Mouse (Mus musculus): ENCODE results near the gene Telo2. TPM values are rescaled to one million over a fixed set of nuclear protein-coding genes. Genes with fewer than 3 reads are reported as not detected.

The Telo2 gene
- polyA plus RNA-seq (2015; fragmentation: Illumina TruSeq; extraction: RNeasy Lipid Tissue Mini Kit (QIAGEN cat#74804); ENCODE audit: insufficient read depth, low replicate concordance), result 20.8 TPM

GRCm38 (mm10) chr17:25115664-25116432, at the start of gene Telo2:
Gene Telo2, minus strand, starts transcription at chr17:25115967.

GRCm38 (mm10) chr17:25162161-25162560, 46.4 kb upstream of the Telo2 start, which contains the start of gene Ccdc154:
Gene Ccdc154, plus strand, starts transcription at chr17:25162461.

GRCm38 (mm10) chr17:25133275-25133698, 17.5 kb upstream of the Telo2 start, which contains the start of gene Clcn7:
Gene Clcn7, plus strand, starts transcription at chr17:25133391.

GRCm38 (mm10) chr17:25120406-25120805, 4.6 kb upstream of the Telo2 start, which contains the start of gene Ptx4:
Gene Ptx4, plus strand, starts transcription at chr17:25120760.

GRCm38 (mm10) chr17:25083444-25083931, 32.3 kb downstream of the Telo2 start, which contains the start of gene Tmem204:
Gene Tmem204, minus strand, starts transcription at chr17:25083591.

Other genes starting within 250 kb of the Telo2 start
- 0.36 TPM for gene Igfals, start 250.0 kb downstream of the Telo2 start, polyA plus RNA-seq (2015; fragmentation: Illumina TruSeq; extraction: RNeasy Lipid Tissue Mini Kit (QIAGEN cat#74804); ENCODE audit: insufficient read depth, low replicate concordance)
- 30.4 TPM for gene Nubp2, start 229.6 kb downstream of the Telo2 start, polyA plus RNA-seq (2015; fragmentation: Illumina TruSeq; extraction: RNeasy Lipid Tissue Mini Kit (QIAGEN cat#74804); ENCODE audit: insufficient read depth, low replicate concordance)
- 12.0 TPM for gene Spsb3, start 229.3 kb downstream of the Telo2 start, polyA plus RNA-seq (2015; fragmentation: Illumina TruSeq; extraction: RNeasy Lipid Tissue Mini Kit (QIAGEN cat#74804); ENCODE audit: insufficient read depth, low replicate concordance)
- 12.4 TPM for gene Eme2, start 220.9 kb downstream of the Telo2 start, polyA plus RNA-seq (2015; fragmentation: Illumina TruSeq; extraction: RNeasy Lipid Tissue Mini Kit (QIAGEN cat#74804); ENCODE audit: insufficient read depth, low replicate concordance)
- gene Mrps34, start 220.9 kb downstream of the Telo2 start, polyA plus RNA-seq (2015; fragmentation: Illumina TruSeq; extraction: RNeasy Lipid Tissue Mini Kit (QIAGEN cat#74804); ENCODE audit: insufficient read depth, low replicate concordance), result 18.6 TPM
- gene Nme3, start 219.5 kb downstream of the Telo2 start, polyA plus RNA-seq (2015; fragmentation: Illumina TruSeq; extraction: RNeasy Lipid Tissue Mini Kit (QIAGEN cat#74804); ENCODE audit: insufficient read depth, low replicate concordance), result 14.5 TPM
- gene Mapk8ip3, start 179.0 kb downstream of the Telo2 start, polyA plus RNA-seq (2015; fragmentation: Illumina TruSeq; extraction: RNeasy Lipid Tissue Mini Kit (QIAGEN cat#74804); ENCODE audit: insufficient read depth, low replicate concordance), result 68.1 TPM
- gene Jpt2, start 155.3 kb downstream of the Telo2 start, polyA plus RNA-seq (2015; fragmentation: Illumina TruSeq; extraction: RNeasy Lipid Tissue Mini Kit (QIAGEN cat#74804); ENCODE audit: insufficient read depth, low replicate concordance), result 50.0 TPM
- gene Cramp1l, start 100.2 kb downstream of the Telo2 start, polyA plus RNA-seq (2015; fragmentation: Illumina TruSeq; extraction: RNeasy Lipid Tissue Mini Kit (QIAGEN cat#74804); ENCODE audit: insufficient read depth, low replicate concordance), result 25.7 TPM
- gene Ift140, start 99.9 kb downstream of the Telo2 start, polyA plus RNA-seq (2015; fragmentation: Illumina TruSeq; extraction: RNeasy Lipid Tissue Mini Kit (QIAGEN cat#74804); ENCODE audit: insufficient read depth, low replicate concordance), result 42.9 TPM
- gene Tmem204, start 32.4 kb downstream of the Telo2 start, polyA plus RNA-seq (2015; fragmentation: Illumina TruSeq; extraction: RNeasy Lipid Tissue Mini Kit (QIAGEN cat#74804); ENCODE audit: insufficient read depth, low replicate concordance), result 19.4 TPM
- not detected for gene Ptx4, start 4.8 kb upstream of the Telo2 start, polyA plus RNA-seq (2015; fragmentation: Illumina TruSeq; extraction: RNeasy Lipid Tissue Mini Kit (QIAGEN cat#74804); ENCODE audit: insufficient read depth, low replicate concordance)
- gene Clcn7, start 17.4 kb upstream of the Telo2 start, polyA plus RNA-seq (2015; fragmentation: Illumina TruSeq; extraction: RNeasy Lipid Tissue Mini Kit (QIAGEN cat#74804); ENCODE audit: insufficient read depth, low replicate concordance), result 21.3 TPM
- gene Ccdc154, start 46.5 kb upstream of the Telo2 start, polyA plus RNA-seq (2015; fragmentation: Illumina TruSeq; extraction: RNeasy Lipid Tissue Mini Kit (QIAGEN cat#74804); ENCODE audit: insufficient read depth, low replicate concordance), result not detected
- not detected for gene Gm38655, start 59.5 kb upstream of the Telo2 start, polyA plus RNA-seq (2015; fragmentation: Illumina TruSeq; extraction: RNeasy Lipid Tissue Mini Kit (QIAGEN cat#74804); ENCODE audit: insufficient read depth, low replicate concordance)
- 15.8 TPM for gene BC003965, start 68.6 kb upstream of the Telo2 start, polyA plus RNA-seq (2015; fragmentation: Illumina TruSeq; extraction: RNeasy Lipid Tissue Mini Kit (QIAGEN cat#74804); ENCODE audit: insufficient read depth, low replicate concordance)
- gene Unkl, start 72.4 kb upstream of the Telo2 start, polyA plus RNA-seq (2015; fragmentation: Illumina TruSeq; extraction: RNeasy Lipid Tissue Mini Kit (QIAGEN cat#74804); ENCODE audit: insufficient read depth, low replicate concordance), result 23.8 TPM
- gene Gnptg, start 124.2 kb upstream of the Telo2 start, polyA plus RNA-seq (2015; fragmentation: Illumina TruSeq; extraction: RNeasy Lipid Tissue Mini Kit (QIAGEN cat#74804); ENCODE audit: insufficient read depth, low replicate concordance), result 26.3 TPM
- gene Tsr3, start 124.2 kb upstream of the Telo2 start, polyA plus RNA-seq (2015; fragmentation: Illumina TruSeq; extraction: RNeasy Lipid Tissue Mini Kit (QIAGEN cat#74804); ENCODE audit: insufficient read depth, low replicate concordance), result 13.5 TPM
- gene Baiap3, start 140.4 kb upstream of the Telo2 start, polyA plus RNA-seq (2015; fragmentation: Illumina TruSeq; extraction: RNeasy Lipid Tissue Mini Kit (QIAGEN cat#74804); ENCODE audit: insufficient read depth, low replicate concordance), result 4.9 TPM
- gene Ube2i, start 158.7 kb upstream of the Telo2 start, polyA plus RNA-seq (2015; fragmentation: Illumina TruSeq; extraction: RNeasy Lipid Tissue Mini Kit (QIAGEN cat#74804); ENCODE audit: insufficient read depth, low replicate concordance), result 482 TPM
- gene Prss34, start 182.4 kb upstream of the Telo2 start, polyA plus RNA-seq (2015; fragmentation: Illumina TruSeq; extraction: RNeasy Lipid Tissue Mini Kit (QIAGEN cat#74804); ENCODE audit: insufficient read depth, low replicate concordance), result 0.19 TPM
- not detected for gene Prss28, start 192.7 kb upstream of the Telo2 start, polyA plus RNA-seq (2015; fragmentation: Illumina TruSeq; extraction: RNeasy Lipid Tissue Mini Kit (QIAGEN cat#74804); ENCODE audit: insufficient read depth, low replicate concordance)
- gene Prss29, start 202.7 kb upstream of the Telo2 start, polyA plus RNA-seq (2015; fragmentation: Illumina TruSeq; extraction: RNeasy Lipid Tissue Mini Kit (QIAGEN cat#74804); ENCODE audit: insufficient read depth, low replicate concordance), result not detected
- not detected for gene Tpsab1, start 229.6 kb upstream of the Telo2 start, polyA plus RNA-seq (2015; fragmentation: Illumina TruSeq; extraction: RNeasy Lipid Tissue Mini Kit (QIAGEN cat#74804); ENCODE audit: insufficient read depth, low replicate concordance)

All from spleen, adult 10 weeks (tissue).